Mouse (Mus musculus) kidney, adult 9 months (tissue): Measurements from ENCODE around the gene Atp2a1.

Experiments
- DNase-seq: peaks from one replicate; pipeline ENCODE4 v3.0.0; 2022

Gene Atp2a1

GRCm38 (mm10) chr7:126472306-126472705 is 9.4 kb upstream of the Atp2a1 start:
- no peak for DNase-seq

GRCm38 (mm10) chr7:126471853-126472252 is 8.9 kb upstream of the Atp2a1 start:
- no peak for DNase-seq

DNA sequence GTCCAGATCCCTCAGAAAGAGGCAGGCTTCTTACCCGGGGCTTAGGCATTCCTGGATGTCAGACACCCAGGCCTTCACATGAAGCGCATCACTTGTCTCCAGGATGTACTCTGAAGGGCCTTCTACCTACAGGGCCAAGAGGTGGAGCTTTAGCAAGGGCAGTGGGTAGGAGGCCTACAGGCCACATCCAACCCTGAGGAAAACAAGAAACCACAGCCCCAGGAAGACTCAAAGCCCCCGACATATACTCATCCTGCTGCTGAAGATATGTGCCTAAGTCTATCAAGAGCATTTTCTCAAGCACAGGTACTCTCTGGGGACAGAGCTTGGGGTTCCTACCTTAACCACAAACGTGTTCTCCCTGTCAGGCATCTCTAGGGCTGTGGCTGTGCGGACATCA is 8.5 kb upstream of the Atp2a1 start:
- DNase-seq = no peak

DNA sequence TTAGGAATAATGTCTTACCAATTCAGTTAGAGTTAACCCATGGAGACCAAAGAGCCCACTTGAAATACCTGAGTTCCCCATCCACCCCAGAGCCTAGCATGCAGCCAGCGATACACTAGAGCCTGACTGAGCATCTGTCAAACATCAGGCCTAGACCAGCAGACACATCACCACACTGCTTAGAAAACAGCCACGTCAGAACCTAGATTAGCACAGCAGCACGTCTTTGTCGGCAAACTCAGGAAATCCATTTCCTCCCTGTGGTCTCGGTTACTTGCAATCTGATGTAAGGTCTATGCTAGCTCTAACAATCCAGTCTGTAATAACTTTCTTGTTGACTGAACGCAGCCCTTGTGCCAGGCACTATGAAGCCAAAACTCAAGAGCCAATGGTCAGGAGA is 7.2 kb upstream of the Atp2a1 start:
- DNase-seq = no peak

DNA sequence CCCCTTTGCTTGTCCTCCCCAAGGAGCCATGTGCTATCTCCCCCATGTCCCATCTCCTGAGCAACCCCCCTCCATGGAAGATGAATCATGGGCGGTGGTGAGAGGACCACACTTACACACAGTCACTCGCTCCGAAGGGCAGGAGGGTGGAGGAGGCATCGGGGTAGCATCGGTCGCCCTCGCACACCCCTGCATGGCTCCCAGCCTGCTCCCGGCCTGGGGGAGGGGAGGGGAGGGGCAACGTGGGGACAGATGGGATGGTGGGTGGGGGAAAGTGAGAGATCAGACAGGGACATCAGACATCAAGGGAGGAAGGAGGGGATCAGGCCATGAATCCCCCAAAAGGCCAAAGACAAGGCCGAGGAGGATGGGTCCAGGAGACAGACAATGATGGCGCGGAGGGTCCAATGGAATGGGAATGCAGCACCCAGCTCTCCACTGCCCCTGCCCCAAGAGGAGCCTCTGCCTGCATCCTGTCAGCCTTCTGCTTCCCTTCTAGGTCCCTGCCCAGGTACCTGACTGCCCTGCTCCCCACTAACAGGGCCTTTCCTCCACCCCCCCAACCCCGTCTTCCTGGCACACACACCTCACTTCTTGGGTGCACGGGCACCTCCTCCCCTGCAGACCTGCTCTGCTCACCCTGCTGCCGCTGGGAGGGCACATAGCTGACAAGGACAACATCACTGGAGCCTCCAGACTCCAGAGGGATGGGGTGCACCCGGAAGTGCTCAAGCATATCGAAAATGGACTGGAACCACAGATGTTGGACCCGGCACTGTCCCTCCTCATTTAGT is 5.1 kb upstream of the Atp2a1 start:
- DNase-seq = no peak

DNA sequence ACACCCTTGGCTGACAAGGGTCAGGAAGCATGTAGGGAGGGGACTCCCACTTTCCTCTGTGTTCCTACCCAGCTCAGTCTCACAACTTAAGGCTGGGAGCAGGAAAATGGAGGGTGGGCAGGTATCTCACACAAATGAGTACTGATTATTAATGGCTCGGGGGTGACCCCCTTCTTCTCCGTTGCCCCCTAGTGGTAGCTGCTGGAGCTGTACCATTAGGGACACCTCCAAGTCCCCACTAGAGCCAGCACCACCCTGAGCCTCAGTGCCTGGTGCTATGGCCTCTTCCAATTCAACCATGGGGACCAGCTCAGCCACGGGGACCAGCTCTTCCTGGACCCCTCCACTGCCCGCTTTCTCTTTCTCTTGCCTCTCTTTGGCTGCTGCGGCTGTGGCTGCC is 4.4 kb upstream of the Atp2a1 start:
- peak; percentile 49 for DNase-seq

DNA sequence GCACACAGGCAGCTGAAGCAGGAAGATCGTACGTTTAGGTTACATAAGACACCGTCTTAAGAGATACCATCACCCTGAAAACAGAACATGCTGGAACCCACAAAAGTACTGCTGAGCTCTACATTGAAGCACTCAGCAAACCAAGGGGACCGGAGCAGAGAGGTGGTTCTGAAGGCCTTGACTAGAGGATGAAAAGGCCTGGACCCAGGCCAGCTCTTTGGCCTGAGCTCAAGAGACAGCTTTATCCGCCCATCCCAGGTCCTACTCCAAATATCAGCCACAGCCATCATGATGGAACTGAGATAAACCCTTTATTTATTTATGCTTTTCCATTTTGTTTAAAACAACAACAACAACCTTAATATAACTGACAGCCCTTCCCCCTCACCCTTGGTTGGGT is 3.8 kb upstream of the Atp2a1 start:
- no peak for DNase-seq

DNA sequence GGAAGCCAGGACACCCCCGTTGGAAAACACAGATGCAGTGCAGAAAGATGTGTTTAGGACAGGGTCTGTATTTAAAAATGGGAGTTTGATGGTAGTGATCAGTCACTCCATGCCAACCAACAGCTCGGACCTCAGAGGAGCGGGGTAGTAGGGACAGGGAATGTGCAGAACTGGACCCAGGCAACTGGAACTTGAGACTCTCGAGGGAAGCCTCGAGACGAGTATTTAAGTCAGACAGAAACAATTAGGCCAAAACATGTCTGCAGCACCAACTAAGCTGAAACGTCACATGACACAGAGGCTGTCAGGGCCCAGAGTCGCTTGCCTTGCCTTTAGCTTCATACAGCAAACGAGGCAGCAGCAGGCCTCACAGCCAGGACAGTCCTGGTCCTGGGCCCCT is 3.2 kb upstream of the Atp2a1 start:
- DNase-seq = no peak

GRCm38 (mm10) chr7:126465246-126466030 is 2.5 kb upstream of the Atp2a1 start:
- no peak for DNase-seq

DNA sequence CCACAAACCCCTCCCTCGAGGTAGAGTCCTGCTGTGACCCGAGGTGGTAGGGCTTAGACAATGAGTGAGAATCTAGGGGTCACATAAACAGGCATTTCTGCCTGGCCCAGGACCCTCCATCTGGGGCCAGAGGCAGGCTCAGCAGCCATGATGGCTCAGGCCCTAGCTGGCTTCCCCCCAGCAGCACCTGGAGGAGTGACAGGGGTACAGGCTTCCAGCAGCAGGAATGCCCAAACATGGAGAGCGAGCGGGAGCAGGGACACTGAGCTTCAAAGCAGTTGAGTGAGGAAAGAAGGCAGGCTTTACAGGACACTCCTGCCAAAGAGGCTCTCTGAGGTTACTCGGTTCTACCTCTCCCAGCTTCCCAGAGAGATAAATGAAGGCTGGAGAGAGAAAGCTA is 1.9 kb upstream of the Atp2a1 start:
- no peak for DNase-seq

GRCm38 (mm10) chr7:126464121-126464520 is 1.2 kb upstream of the Atp2a1 start:
- DNase-seq = no peak

GRCm38 (mm10) chr7:126463547-126463946 is 639 bp upstream of the Atp2a1 start:
- DNase-seq = no peak

GRCm38 (mm10) chr7:126461626-126462025 is 1.3 kb downstream of the Atp2a1 start:
- no peak for DNase-seq

DNA sequence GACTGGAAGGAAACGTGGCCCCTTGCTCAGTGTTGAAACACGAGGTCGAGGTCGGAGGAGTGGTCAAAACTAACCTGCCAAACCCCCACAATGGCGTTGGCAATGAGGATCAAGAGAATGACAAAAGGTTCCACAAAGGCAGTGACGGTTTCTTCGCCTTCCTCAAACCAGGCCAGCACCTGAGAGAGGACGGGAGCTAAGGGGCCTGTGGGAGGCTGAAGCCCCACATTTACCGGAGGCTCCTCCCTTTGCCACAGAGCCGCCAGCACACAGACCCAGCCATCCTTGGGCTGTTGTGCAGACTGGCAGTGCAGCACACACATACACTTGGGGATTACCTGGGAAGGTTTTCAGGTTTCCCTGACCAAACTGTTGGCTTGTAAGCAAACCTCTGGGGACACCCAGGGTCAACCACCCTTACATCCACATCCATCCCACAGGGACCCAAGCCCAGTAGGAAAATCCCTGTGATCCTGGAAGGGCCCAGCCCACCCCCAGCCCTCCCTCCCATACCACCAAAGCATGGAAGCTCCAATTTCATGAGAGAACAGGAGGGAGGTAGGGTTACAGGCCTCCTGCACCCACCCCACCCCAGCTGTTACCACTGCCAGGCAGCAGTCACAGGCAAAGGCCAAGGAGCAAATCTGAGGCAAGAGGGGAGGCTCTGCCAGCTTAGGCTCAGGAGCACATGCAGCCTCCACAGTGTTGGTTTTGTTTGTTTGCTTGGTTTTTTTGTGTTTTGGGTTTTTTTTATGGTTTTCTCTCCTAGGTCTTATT is 2.1 kb downstream of the Atp2a1 start:
- DNase-seq = no peak

GRCm38 (mm10) chr7:126458844-126459618 is 3.9 kb downstream of the Atp2a1 start:
- DNase-seq = no peak

DNA sequence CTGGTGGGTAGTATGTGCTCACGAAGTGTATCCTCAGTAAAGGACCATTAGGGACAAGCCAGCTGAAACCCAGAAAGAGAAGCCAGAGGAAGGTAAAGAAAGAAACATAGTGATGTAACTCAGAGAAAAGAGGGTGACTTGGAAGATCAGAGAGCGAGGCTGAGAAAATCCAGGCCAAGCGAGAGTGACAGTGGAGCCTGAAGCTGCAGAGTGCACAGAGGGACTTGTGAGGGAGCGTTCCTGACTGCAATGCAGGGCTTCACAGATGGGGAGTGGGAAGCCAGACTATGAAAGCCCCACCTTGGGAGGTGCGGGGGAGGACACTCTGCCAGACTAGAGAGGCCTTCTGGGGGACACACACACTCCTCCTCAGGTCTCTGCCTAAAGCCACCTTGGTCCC is 4.7 kb downstream of the Atp2a1 start:
- DNase-seq = no peak

- DNase-seq = no peak
Observed at GRCm38 (mm10) chr7:126456382-126457266, 6.3 kb downstream of the Atp2a1 start.

DNA sequence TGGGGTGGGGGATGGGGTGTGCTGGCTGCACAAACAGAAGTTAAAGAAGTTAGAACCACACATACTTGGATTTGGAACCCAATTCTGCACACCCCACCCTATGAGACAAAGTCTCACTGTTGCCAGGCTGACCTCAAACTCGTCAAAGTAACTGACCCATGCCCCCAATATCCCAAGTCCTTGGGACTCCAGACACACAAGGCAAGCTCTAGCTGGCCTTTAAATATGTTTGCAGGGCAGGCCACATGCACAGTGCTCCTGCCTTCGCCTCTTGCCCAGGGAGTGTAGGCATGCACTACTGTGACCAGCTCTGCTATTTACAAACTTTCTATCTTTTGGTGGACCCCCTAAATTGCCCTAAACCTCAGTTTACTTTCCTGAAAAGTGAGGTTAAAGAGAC is 7.7 kb downstream of the Atp2a1 start:
- DNase-seq = no peak

- DNase-seq = no peak
Observed at GRCm38 (mm10) chr7:126453861-126454260, 9.0 kb downstream of the Atp2a1 start.

DNA sequence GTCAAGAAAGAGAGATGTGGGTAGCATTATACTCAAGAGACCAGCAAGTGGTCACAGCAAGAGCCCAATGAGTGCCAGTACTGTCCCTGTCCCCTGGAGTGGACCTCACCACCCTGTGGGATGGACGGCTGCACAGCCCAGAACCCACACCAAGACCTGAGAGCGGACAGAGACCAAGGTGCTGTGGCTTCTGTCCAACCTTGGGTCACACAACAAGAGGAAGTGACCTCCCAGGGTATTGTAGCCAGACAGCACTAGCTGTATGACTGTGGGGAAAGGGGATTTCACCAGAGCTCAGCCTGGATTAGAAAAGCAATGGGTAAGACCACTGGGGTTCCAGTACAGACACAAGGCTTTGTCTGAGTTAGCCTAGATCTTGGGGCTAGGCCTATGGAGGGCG is 10.7 kb downstream of the Atp2a1 start:
- no peak for DNase-seq

GRCm38 (mm10) chr7:126450641-126451040 is 12.3 kb downstream of the Atp2a1 start:
- DNase-seq = no peak

DNA sequence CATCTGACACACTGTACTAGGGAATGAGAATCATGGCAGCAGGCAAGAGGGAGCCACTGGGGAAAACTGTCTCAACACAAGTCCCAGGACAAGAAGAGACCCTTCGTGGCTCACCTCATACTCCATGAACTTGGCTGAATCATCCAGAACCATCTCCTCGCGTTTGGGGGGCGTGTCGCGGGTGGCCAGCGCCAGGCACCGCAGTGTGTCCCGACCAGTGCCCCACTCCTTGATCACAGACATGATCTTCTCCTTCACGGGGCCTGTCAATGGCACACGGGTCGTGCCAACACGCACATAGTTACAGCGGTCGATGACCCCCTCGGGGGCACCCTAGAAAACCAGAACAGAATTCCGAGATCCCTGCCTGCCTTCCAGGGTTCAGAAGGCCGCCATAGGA is 12.9 kb downstream of the Atp2a1 start:
- DNase-seq = no peak
